Mouse (Mus musculus) limb, embryonic 10.5 days (tissue): ENCODE measurements around the gene Frmd8. TPM values are rescaled to one million over a fixed set of nuclear protein-coding genes. Genes with fewer than 3 reads are reported as not detected.

Experiments
- DNase-seq: peaks from one replicate; pipeline ENCODE4 v3.0.0-alpha.2; 2017; ENCODE audit warnings: low spot score
- H3K27ac ChIP-seq: fragments of 300-500 bp; sonication (generic); 2 replicates; pipeline ENCODE4 v1.5.1; 2016; ENCODE audit warnings: mild to moderate bottlenecking
- H3K27me3 ChIP-seq: fragments of 300-500 bp; sonication (generic); 2 replicates; pipeline ENCODE4 v1.6.1; 2016; ENCODE audit warnings: low read depth, mild to moderate bottlenecking; ENCODE audit not compliant: poor library complexity, severe bottlenecking
- H3K36me3 ChIP-seq: fragments of 300-500 bp; sonication (generic); 2 replicates; pipeline ENCODE4 v1.6.1; 2016; ENCODE audit warnings: mild to moderate bottlenecking, moderate library complexity
- H3K4me1 ChIP-seq: fragments of 300-500 bp; sonication (generic); 2 replicates; pipeline ENCODE4 v1.6.1; 2016
- H3K4me3 ChIP-seq: fragments of 300-500 bp; sonication (generic); 2 replicates; pipeline ENCODE4 v1.5.1; 2016; ENCODE audit warnings: mild to moderate bottlenecking, moderate library complexity
- H3K9me3 ChIP-seq: fragments of 300-500 bp; sonication (generic); replicated peaks from 2 replicates; pipeline ENCODE4 v1.6.1; 2016; ENCODE audit warnings: mild to moderate bottlenecking
- WGBS: fragments of 180-500 bp; shearing (Covaris S2); methylation state at CpG from one replicate; pipeline ENCODE4 v1.1.7; 2016; 5-methylcytosine and 5-hydroxymethylcytosine counted together
- polyA plus RNA-seq: library from polyadenylated mRNA; unstranded; fragments of >200 nt; fragmentation: Nextera tagmentation; extraction: Ambion mirVana; gene quantifications from 2 replicates; pipeline ENCODE4 v1.2.1, GENCODE M21; 2016

Frmd8 gene
- polyA plus RNA-seq, 1 experiment from 2014 or later, result 48.7 TPM

- peak overlapping the region; percentile 100 for H3K27ac ChIP-seq
- no peak for DNase-seq
- no peaks in the 10 kb centered on the region for H3K9me3 ChIP-seq
- H3K4me1 ChIP-seq, result peaks cover 49% of the 10 kb centered on the region
- H3K27me3 ChIP-seq, result no peaks in the 10 kb centered on the region
- 0% methylated on average over 2 of the region's 2 CpGs for WGBS
- peak overlapping the region; percentile 92 for H3K4me3 ChIP-seq
- H3K36me3 ChIP-seq, result peaks cover 58% of the 10 kb centered on the region
Measured at GRCm38 (mm10) chr19:5800350-5800631, 74.8 kb downstream of the Frmd8 start.

Other genes with a start within 250 kb of the Frmd8 start
- 31.5 and 39.6 TPM in 2 replicates for gene Rela, start 237.8 kb downstream of the Frmd8 start, polyA plus RNA-seq
- gene Sipa1, start 211.6 kb downstream of the Frmd8 start, polyA plus RNA-seq, result 35.9 and 38.6 TPM in 2 replicates
- 35.3 and 42.2 TPM in 2 replicates for gene Map3k11, start 186.5 kb downstream of the Frmd8 start, polyA plus RNA-seq
- 31.6 and 34.3 TPM in 2 replicates for gene Pcnx3, start 186.4 kb downstream of the Frmd8 start, polyA plus RNA-seq
- not detected in 2 replicates for gene Kcnk7, start 170.9 kb downstream of the Frmd8 start, polyA plus RNA-seq
- 8.4 and 9.2 TPM in 2 replicates for gene Ehbp1l1, start 149.0 kb downstream of the Frmd8 start, polyA plus RNA-seq
- 158 TPM in 2 replicates for gene Fam89b, start 145.6 kb downstream of the Frmd8 start, polyA plus RNA-seq
- 2.2 and 3.4 TPM in 2 replicates for gene Ltbp3, start 134.4 kb downstream of the Frmd8 start, polyA plus RNA-seq
- 71.6 and 78.5 TPM in 2 replicates for gene Scyl1, start 103.9 kb downstream of the Frmd8 start, polyA plus RNA-seq
- 1.8 TPM in 2 replicates for gene Slc25a45, start 2.5 kb upstream of the Frmd8 start, polyA plus RNA-seq
- gene Tigd3, start 18.9 kb upstream of the Frmd8 start, polyA plus RNA-seq, result 5.2 and 5.9 TPM in 2 replicates
- 223 and 240 TPM in 2 replicates for gene Dpf2, start 37.7 kb upstream of the Frmd8 start, polyA plus RNA-seq
- gene Cdc42ep2, start 49.5 kb upstream of the Frmd8 start, polyA plus RNA-seq, result 1.3 and 1.7 TPM in 2 replicates
- gene Pola2, start 88.9 kb upstream of the Frmd8 start, polyA plus RNA-seq, result 125 and 130 TPM in 2 replicates
- gene Slc22a20, start 110.9 kb upstream of the Frmd8 start, polyA plus RNA-seq, result not detected in 2 replicates
- 2.0 and 2.4 TPM in 2 replicates for gene Capn1, start 140.6 kb upstream of the Frmd8 start, polyA plus RNA-seq
- 36.9 and 38.6 TPM in 2 replicates for gene Syvn1, start 171.3 kb upstream of the Frmd8 start, polyA plus RNA-seq
- gene Mrpl49, start 182.5 kb upstream of the Frmd8 start, polyA plus RNA-seq, result 90.3 and 91.4 TPM in 2 replicates
- gene Fau, start 182.6 kb upstream of the Frmd8 start, polyA plus RNA-seq, result 820 and 955 TPM in 2 replicates
- gene Znhit2, start 185.9 kb upstream of the Frmd8 start, polyA plus RNA-seq, result 35.2 and 36.1 TPM in 2 replicates
- 24.4 and 28.8 TPM in 2 replicates for gene Tm7sf2, start 193.1 kb upstream of the Frmd8 start, polyA plus RNA-seq
- 62.1 and 75.7 TPM in 2 replicates for gene Vps51, start 202.0 kb upstream of the Frmd8 start, polyA plus RNA-seq
- gene Tmem262, start 204.8 kb upstream of the Frmd8 start, polyA plus RNA-seq, result not detected in 2 replicates
- 1.3 and 1.6 TPM in 2 replicates for gene Gm28374, start 207.0 kb upstream of the Frmd8 start, polyA plus RNA-seq
- 74.3 and 85.4 TPM in 2 replicates for gene Zfpl1, start 209.7 kb upstream of the Frmd8 start, polyA plus RNA-seq
- 70.6 and 76.4 TPM in 2 replicates for gene Cdca5, start 209.7 kb upstream of the Frmd8 start, polyA plus RNA-seq
- gene AC131692.1, start 219.1 kb upstream of the Frmd8 start, polyA plus RNA-seq, result 0.56 and 0.89 TPM in 2 replicates
- 0.54 and 0.75 TPM in 2 replicates for gene Naaladl1, start 230.5 kb upstream of the Frmd8 start, polyA plus RNA-seq
- 65.4 and 73.3 TPM in 2 replicates for gene Sac3d1, start 243.4 kb upstream of the Frmd8 start, polyA plus RNA-seq